Mouse (Mus musculus): ENCODE data around the gene Zeb2.

The Zeb2 gene

DNA sequence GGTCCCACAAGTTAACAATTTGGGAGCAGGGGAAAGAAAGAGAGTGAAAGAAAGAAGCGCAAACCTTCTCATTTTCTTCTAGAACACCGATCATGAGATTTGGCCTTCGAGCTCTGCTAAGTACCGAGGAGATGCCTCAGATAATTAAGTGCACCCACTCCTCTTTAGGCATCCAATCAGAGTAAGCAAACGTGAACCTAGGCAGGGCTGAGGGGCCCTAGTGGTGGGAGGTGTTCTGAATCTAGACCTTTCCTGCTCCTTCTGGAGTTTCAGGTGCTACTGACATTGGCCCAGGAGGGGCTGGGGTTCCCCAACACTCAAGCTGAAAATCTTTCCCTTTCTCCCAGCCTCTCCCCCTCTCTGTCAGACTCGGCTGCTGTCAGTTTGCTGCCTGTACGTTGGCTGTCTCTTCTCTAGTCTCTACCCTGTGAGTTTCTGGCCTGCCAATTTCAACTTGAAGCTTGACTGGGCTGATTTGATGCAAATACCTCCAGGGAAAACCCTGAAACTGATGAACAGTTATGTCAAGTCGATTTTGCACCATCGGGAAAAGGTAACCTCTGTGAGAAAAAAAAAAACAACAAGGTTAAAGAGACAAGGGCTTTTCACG is 20.5 kb downstream of the Zeb2 start:
- no peak for DNase-seq (ENCODE audit: low spot score in 2 of 2)

DNA sequence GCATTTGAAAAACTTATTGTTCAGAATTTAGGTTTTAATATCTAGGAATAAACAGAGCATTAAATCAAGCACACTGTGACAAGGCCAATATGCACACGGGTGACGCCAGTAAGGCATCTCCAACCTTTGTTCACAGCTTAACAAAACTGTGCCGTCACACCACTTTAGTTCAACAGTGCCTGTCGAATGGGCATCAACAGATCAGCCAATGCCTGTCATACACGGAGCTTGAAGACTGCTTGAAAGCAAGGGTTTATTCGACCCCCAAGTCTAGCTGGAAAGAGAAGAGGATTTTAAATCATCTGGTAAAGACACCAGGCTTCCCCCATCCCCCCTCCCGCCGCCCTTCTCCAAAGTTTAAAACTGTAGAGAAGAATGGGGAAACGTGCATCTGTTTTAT is 21.4 kb downstream of the Zeb2 start:
- no peak for DNase-seq (ENCODE audit: low spot score in 2 of 2)

DNA sequence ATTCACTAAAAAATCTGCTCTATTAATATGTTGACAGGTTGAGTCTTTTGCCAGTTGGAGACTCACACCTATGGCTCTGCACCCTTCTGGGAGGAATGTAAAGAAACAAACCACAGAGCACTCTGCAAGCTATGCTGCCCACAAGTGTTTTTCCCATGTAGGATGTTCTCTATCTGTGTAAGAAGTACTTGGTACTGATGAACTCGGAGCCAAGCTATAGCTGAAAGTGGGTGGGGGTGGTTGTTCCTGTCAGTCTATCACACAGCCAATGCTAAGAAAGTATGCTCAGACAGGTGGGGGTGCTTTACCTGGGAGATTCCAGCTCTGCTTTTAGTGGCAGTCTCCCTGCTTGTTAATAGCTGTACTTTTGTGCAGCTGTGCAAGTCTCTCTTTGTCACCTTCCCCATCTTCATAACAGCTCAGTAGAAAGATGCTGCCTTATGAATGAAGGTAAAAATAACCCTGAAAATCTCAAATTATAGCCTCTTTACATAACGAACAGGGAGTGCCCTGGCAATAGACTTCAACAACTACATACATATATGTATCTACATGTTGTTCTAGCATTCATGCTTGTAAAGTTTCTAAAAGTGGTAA is 22.7 kb downstream of the Zeb2 start:
- DNase-seq (ENCODE audit: low spot score in 2 of 2) = no peak

DNA sequence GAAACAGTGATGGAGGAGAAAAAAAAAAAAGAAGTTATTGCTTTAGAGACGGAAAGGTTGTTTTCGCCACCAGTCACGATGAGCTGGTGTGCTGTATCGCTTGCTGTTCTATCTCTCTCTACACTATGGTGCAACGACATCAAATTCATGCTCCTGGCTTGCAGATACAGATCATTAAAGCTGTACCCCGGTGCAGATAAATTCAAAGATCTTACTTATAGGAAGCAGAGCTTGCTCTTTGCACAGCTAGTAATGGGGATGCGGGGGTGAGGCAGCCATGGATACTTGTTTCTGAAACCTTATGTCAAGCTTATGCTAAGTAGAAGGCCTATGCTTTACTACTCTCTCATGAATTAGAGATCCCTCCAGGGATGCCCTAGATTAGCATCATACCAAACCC is 23.7 kb downstream of the Zeb2 start:
- DNase-seq (ENCODE audit: low spot score in 2 of 2) = no peak

DNA sequence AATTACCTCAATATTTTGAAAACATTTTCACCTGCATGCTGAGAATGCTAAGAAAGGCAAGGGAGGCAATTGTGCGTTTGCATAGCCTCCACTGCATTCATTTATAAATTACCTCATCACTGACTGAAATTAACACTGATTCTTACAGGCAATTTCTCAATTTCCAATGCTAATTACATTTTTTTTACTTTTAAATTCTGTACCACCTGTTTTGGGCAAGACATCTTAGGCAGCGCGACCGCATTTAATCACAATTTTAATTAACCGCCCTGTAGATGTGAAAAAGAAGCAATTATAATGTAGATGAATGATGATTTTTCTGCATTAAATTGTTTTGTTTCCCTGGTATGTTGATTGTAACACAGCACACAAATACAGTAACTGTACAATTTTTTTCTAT is 24.5 kb downstream of the Zeb2 start:
- DNase-seq (ENCODE audit: low spot score in 2 of 2) = no peak

DNA sequence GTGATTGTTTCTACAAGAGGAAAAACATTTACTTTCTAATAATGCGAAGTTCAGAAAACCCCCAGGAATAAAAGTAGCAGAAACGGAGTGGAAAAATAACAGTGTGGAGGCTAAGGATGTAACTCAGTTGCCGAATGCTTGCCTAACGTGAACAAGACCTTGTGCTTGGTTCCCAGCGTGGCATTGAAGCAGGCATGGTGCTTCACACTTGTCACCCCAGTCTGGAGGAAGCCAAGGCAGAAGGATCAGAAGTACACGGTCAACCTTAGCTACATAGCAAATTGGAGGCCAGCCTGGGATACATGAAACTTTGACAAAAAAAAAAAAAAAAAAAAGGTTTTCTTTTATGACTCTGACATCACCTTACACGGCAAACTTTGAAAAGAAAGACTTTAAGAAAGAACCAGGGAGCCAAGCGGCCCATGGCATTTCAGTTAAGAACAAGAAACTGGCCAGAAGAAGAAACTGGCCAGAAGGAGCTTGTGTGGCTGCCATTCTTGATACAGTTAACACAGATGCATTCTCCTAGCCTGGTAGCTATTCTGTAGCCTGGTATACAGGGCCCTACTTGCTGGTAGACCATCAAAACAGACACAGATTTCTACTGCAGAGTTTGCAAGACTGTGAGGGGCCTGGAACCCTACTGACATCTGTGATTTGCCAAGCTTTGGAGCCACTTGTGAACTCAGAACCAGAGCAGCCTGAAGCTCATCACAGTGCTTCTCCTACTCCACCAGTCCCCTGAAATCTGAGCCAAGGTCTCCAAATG is 26.5 kb downstream of the Zeb2 start:
- no peak for DNase-seq (ENCODE audit: low spot score in 2 of 2)

DNA sequence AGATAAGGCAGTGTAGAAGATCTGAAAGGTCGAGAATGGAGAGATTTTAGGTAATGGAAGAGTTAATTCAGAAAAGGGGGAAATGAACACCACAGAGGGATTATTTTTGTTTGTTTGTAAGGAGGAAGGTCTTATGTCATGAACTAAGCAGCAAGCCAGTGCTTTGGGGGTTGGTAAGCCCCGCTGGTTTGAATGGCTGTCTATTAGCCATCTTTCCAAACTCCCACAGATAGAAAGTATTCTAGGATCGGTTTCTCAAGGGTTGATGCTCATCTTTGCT is 28.0 kb downstream of the Zeb2 start:
- DNase-seq (ENCODE audit: low spot score in 2 of 2) = no peak

DNA sequence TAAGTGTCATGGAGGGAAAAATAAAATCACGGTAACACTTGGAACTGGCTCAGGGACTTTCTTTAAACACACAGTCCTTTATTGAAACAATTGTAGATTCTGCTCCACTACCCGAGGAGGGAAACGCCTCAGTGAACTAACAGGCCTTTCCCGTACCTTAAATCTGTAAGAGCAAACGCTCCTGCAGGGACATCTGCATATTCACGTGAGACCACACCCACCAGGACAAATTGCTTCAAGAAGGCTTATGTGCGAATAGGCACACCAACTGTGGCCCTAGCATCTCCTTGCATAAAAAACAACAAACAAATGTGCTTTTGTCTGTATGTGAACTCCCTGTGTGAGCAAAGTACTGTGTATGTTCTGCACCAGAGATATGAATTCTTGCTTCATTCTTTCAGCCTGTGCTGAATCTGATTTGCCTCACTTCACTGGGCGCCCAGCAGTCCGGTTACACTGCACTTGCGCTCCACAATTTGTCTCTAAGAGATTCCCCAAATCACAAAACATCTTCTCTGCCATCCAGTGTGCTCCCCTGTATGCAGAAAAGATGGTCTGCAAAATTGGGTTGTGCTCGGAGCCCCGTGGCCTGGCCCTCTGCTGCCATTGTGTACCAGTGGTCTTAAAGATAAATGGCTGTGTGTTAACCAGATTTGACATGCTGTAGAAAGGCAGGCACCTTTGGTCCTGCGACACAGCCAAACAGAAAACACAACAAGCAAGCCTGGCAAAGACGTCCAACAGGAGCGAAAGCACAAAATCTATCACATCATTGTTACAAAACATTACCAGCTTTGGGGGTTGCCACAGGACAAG is 28.6 kb downstream of the Zeb2 start:
- no peak for DNase-seq (ENCODE audit: low spot score in 2 of 2)

DNA sequence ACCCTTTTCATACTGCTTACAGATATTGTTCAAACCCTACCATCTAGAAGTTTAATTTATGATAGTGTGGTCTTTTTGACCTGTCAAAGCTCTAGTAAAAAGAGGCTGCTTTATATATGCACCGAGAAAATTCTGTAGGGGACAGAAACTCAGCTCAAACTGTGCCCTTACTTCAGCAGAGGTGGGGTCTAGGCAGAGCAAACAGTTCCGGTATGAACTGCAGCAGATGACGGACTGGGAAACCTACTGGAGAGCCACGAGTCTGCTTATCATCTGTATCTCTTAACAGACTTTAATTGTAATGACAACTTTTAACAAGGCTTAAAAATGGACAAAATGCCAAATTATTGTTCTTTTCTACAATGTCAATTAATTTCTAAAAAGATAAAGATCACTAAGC is 30.0 kb downstream of the Zeb2 start:
- no peak for DNase-seq (ENCODE audit: low spot score in 2 of 2)

DNA sequence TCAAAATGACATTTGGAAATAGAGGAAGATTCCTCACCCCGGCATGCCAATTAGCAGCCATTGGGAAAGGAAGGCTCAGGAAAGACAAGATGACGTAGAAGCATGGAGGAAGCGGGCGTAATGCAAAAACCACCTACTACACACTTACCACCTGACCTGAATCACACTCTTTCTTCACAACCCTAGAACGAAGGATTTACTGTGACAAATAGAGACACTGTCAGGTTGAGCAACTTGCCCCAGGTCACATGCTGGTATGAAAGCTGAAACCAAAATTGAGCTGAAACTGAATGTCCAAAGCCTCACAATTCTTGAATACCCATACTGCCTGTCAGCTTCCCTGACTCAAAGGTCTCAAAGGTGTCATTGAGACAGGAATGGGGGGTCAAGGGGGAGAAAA is 31.5 kb downstream of the Zeb2 start:
- no peak for DNase-seq (ENCODE audit: low spot score in 2 of 2)

DNA sequence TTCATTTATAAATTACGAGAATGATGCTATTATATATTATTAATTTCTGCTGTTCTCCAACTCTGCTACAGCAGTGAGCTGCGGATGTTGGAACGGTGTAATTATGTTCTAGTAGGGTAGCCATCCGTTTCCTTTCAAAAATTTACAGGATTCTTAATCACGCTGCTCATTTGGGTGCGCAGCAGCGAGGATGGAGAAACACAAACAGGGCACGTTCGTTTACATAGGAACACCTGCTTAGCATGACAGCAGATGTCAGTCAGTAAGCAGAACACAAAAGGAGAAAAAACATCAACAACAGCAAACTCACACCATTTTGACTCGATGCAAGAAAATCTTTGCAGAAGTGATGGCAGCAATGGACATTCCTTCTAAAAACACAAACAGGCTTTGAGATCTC is 34.2 kb downstream of the Zeb2 start:
- no peak for DNase-seq (ENCODE audit: low spot score in 2 of 2)

DNA sequence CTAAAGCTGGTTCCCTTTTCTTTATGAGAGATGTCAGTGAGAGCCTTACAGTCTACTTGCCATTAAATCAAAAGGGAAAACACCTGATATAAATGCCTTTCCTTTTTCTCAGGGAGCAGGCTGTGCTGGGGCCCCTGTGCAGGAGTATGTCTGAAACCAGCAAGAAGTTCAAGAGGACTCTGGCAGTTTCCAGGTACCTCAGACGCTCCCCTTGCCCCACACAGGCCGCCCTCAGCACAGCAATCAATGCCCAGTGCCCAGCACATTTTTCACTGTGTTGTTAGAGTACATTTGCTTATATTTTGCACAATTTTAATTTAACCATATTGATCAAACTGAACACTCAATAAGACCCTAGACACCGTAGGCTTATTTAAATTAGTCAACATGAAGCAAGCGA is 35.6 kb downstream of the Zeb2 start:
- DNase-seq (ENCODE audit: low spot score in 2 of 2) = no peak

DNA sequence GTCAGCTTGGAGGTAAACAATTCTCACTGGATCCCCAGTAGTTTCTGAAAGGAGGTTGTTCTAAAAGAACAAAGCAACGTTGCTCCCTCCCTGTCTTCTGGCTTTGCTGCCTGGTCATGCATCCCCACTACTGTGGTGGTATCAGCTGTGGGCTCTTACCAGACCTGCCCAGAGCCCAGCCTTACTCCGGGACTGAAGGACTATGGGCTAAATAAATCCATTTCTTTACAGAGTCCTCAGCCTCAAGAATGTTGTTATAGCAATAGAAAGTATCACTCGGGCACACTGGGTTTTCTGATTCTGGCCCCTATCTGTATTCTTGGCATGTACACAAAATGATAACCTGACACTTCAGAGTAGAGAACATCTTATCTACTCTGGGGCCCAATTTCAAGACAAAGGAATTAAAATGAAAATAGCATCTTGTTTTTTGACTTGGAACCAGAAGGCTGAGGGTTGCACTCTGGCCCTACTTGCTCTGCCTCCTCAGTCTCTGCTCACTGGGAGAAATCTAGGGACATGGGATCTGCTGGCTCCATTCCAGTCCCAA is 39.2 kb downstream of the Zeb2 start:
- DNase-seq (ENCODE audit: low spot score in 2 of 2) = no peak

DNA sequence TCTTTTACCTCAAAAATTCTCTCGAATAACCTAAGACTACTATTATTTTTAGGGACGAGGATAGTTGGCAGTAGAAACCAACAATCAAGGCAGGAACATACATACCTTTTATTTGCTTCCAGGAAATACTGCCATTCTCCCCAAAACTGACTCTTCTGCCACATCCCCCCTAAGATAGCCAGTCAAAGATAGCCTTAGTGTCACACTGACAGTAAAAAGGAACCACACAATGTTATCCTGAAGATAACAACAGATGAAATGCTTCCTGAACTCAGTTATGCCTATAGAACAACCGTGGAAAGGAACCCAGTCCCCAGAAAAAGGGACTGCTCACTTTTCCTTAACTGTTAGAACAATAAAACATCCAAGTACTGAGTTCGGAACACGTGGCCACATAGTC is 39.8 kb downstream of the Zeb2 start:
- DNase-seq (ENCODE audit: low spot score in 2 of 2) = no peak

DNA sequence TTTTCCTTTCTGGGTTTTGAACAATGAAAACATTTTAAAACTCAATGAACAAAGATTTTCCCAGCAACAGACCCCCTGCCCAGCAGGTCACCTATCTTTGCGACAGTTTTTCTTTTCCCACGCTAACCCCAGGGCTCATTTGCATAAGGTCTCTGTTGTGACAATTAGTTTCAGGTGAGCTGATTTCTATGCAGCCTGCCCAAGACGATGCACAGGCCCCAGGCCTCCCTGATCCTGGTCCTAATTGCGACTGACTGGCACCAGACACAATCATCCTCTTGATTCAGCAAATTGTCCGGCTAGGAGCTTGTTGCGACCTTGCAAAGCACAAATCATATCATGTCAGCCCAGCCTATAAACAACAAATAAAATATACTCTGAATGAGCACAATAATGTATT is 44.2 kb downstream of the Zeb2 start:
- no peak for DNase-seq (ENCODE audit: low spot score in 2 of 2)

DNA sequence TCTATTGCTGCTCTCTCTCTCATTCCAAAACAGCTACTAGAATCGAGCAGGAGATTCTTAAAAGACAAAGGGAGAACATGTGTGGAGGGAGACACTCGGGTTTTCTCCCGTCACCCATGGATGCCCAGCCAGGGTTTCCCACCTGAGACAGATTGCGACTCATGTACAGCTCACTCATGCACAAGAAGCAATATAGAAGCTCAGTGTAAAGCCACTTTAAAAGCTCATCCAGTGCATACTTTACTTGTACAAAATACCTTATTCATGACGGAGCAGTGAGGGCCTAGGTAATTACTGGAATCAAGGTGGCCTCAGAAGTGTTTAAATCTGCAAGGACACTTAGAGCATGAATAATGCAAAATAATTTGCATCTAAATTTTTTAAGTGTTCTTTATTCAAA is 45.9 kb downstream of the Zeb2 start:
- DNase-seq (ENCODE audit: low spot score in 2 of 2) = no peak

DNA sequence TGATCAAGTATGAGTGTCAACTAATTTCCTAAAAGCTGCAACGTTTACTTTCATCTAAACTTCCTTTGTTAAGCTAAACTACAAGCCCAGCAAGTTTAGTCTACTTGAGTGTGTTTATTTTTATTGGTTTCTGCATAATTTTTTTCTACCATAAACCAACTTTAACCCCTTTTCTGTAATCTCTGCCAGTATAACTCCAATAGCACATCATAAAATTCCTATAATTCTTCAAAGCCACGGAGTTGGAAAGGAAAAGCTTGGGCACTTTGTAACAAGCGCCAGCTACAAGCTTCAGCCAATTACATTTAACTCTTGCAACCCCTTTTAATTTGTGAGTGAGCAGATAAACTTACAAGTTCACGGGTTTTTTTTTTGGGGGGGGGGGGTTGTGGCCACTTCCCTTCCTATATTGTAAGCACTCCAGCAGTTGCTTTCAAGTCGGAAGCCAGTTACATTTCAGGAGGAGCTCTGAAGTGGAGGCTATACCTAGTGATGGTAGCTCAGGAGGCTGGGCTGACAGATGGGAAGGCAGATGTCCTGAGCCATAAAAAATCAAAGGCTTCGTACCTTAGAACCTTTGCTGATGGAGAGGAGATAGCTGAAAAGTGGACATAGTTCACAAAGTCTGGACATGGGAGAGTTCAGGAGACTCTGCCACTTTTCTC is 46.5 kb downstream of the Zeb2 start:
- DNase-seq (ENCODE audit: low spot score in 2 of 2) = no peak

DNA sequence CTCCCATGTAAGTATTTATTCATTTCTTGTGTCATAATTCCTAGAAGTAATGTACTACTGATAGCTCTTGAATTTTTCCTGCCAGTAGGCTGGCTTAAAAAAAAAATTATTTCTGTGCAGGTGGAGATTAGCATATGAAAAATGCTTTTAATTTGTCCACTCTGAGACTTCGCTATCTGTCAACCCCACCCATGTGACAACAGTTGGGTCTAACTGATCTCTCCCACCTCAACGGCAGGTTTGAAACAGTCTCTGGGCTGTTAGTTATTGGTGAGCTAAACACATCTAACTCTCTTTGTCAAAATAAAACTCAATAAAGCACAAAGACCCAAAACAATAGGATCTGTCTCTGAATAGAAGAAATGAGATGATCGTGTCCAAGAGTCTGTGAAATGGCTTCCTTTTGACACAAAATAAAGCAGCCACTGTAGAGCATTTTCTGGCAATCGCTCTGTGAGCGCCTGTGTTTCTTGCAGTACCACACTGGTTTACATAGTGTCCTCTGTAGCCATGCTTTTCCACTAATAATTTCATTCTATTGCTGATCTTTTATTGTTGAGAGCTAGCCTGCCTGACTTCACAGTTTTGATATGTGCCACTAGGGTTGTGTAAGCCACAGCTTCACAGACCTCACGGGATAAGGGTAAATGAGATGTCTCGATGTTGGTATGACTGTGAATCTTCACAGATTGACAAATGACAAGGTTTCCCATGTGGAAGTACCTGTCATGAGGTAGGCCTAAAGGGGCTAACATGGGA is 48.2 kb downstream of the Zeb2 start:
- no peak for DNase-seq (ENCODE audit: low spot score in 2 of 2)

DNA sequence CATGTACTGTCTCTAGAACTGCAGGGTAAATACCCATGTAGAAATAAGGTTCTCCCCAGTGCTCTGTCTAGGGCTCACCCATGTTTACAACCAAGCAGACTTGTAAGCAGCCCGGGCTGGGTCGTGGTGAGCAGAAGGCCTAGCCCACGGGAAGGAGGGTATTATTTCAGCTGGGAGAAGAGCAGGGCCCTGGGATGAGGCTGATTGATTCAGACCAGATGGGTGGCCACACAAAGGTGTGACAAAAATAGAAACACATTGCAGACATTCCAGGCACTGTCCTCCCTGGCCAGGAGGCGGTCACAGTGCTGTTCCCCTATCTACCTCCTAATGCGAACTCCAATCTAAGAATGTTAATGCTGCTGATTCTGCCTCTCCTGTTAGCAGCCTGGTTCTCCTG is 50.1 kb downstream of the Zeb2 start:
- DNase-seq (ENCODE audit: low spot score in 2 of 2) = no peak

DNA sequence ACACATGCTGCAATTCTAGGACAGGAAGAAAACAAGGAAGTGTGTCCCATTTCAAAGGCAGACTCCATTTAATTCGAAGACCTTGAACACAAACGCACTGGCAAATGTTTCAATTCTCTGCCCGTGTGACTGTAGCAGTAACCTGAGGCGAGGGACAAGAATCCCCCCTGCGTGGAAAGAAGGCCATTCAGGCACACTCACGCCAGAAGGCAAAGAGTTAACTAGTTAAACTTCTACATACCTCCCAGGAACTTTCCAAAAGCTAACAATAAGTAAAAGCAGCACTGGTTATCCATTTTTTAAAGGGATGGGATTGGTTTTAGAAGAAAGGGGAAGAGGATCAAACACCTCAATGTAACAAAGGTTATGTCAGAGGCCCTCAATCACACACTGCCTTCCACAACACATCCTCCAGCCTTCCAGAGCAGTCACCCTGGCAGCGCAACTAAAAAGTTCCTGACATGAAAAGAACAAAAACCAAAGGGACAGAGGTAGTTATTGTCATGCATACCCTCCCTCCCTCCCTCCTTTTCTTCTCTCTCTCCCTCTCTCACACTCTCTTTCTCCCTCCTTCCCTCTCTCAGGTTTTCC is 53.8 kb downstream of the Zeb2 start:
- no peak for DNase-seq (ENCODE audit: low spot score in 2 of 2)

DNA sequence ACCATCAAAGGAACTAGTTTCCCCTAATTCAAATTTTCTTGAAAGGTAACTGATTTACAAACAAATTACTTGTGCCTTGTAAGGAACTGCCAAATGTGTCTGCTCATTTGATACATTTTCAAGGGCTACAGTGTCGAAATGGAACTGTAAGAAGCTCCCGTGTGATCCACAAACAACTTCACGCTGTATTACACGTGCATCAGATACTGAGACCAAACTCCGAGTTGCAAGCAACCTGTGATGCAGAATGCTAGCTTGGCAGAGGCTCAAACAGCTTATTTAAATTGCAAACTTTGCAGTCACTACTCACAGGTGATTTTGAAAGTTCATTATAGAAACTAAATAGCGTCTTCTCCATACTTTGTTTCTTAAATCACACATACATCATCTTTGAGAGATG is 55.1 kb downstream of the Zeb2 start:
- DNase-seq (ENCODE audit: low spot score in 2 of 2) = no peak
